Mouse (Mus musculus): ENCODE results near the gene Serinc2.

- no peak for TF ChIP-seq POLR2A (IDR thresholded peaks at IDR 0.05; ENCODE audit: borderline replicate concordance, extremely low read depth, insufficient read depth, insufficient read length, poor library complexity, severe bottlenecking)
- no peak for TF ChIP-seq CTCF (IDR thresholded peaks at IDR 0.05; ENCODE audit: borderline replicate concordance, extremely low read depth, insufficient read depth, insufficient read length)
These were observed 4.8 kb upstream of the Serinc2 start for GRCm38 (mm10) chr4:130283826-130284225.

Measured in brain, embryonic 14.5 days (tissue).